ENCODE assay signal across 23 mouse cellular contexts in the genomic region with DNA sequence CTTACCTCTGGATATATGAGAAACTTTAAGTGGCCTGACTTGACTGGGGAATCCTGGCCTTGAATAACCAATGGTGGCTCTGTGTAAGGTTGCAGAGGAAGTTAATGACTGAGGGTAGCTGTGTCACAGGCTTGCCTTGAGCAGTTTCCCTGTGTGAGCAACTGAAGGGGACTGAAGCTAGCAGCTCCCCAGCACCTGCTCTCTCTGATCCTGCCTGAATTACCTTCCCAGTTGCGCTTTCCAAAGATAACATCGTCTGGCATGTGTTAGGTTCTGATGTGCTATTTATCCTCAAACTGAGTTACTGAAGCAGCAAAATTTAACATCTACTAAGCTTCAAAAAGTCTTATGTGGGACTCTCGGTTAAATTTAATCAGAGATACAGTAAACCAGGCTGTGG. TPM values are rescaled to one million over a fixed set of nuclear protein-coding genes. Genes with fewer than 3 reads are reported as not detected.
"Had no signal": no experiment of that assay in that cellular context is flagged by ENCODE, and none has a peak within 500 bp of the region (broad histone marks: within the 10 kb centered on the region; RNA-seq: fewer than 3 reads in every experiment).

No protein-coding gene starts in this region.

- H3K27me3 ChIP-seq: liver, embryonic 12.5 days; liver, embryonic 15.5 days; lung, embryonic 15.5 days; megakaryocyte, embryonic 14.5 days; midbrain, embryonic 13.5 days; neural tube, embryonic 13.5 days had no signal

- DNase-seq: kidney, adult 18-20 months; kidney, adult 9 months; kidney, postnatal 14 days; kidney, postnatal 4 days; layer of hippocampus, adult 9-11 months; liver; lung, adult 18-20 months; lung, postnatal 10 days; lung, postnatal 36 days; thymus, adult 18-20 months; thymus, postnatal 14 days; thymus, postnatal 4 days had no signal

- H3K4me2 ChIP-seq: liver, embryonic 12.5 days; liver, embryonic 15.5 days; lung, embryonic 15.5 days; midbrain, embryonic 13.5 days; neural tube, embryonic 13.5 days had no signal

- H3K4me3 ChIP-seq: layer of hippocampus, adult 2 months; liver, embryonic 12.5 days; liver, embryonic 15.5 days; lung, embryonic 15.5 days; megakaryocyte, embryonic 14.5 days; midbrain, embryonic 10.5 days; midbrain, embryonic 13.5 days; myocyte; neural tube, embryonic 13.5 days had no signal

- H3K4me1 ChIP-seq: liver, embryonic 12.5 days; liver, embryonic 15.5 days; lung, embryonic 15.5 days; midbrain, embryonic 10.5 days; midbrain, embryonic 13.5 days; neural tube, embryonic 13.5 days had no signal

- H3K9me3 ChIP-seq: liver, embryonic 12.5 days; liver, embryonic 15.5 days; lung, embryonic 15.5 days; midbrain, embryonic 10.5 days; midbrain, embryonic 13.5 days; neural tube, embryonic 13.5 days had no signal

- H3K36me3 ChIP-seq: liver, embryonic 12.5 days; liver, embryonic 15.5 days; lung, embryonic 15.5 days; midbrain, embryonic 10.5 days; midbrain, embryonic 13.5 days; neural tube, embryonic 13.5 days had no signal

- ATAC-seq: liver, embryonic 12.5 days; midbrain, embryonic 13.5 days; midbrain, embryonic 16.5 days had no signal

- H3K9ac ChIP-seq: liver, embryonic 12.5 days; liver, embryonic 15.5 days; lung, embryonic 15.5 days; midbrain, embryonic 13.5 days; neural tube, embryonic 13.5 days had no signal

- H3K27ac ChIP-seq: layer of hippocampus, adult 2 months; liver, embryonic 12.5 days; liver, embryonic 15.5 days; lung, embryonic 15.5 days; midbrain, embryonic 10.5 days; midbrain, embryonic 13.5 days; neural tube, embryonic 13.5 days had no signal

RNA-seq across cellular contexts. Expression of gene Arpp21, which starts 56.1 kb away (rescaled TPM):
- total RNA-seq: monocyte, adult 5-6 weeks had no signal
